ENCODE assay signal across 12 mouse cellular contexts in the genomic region with DNA sequence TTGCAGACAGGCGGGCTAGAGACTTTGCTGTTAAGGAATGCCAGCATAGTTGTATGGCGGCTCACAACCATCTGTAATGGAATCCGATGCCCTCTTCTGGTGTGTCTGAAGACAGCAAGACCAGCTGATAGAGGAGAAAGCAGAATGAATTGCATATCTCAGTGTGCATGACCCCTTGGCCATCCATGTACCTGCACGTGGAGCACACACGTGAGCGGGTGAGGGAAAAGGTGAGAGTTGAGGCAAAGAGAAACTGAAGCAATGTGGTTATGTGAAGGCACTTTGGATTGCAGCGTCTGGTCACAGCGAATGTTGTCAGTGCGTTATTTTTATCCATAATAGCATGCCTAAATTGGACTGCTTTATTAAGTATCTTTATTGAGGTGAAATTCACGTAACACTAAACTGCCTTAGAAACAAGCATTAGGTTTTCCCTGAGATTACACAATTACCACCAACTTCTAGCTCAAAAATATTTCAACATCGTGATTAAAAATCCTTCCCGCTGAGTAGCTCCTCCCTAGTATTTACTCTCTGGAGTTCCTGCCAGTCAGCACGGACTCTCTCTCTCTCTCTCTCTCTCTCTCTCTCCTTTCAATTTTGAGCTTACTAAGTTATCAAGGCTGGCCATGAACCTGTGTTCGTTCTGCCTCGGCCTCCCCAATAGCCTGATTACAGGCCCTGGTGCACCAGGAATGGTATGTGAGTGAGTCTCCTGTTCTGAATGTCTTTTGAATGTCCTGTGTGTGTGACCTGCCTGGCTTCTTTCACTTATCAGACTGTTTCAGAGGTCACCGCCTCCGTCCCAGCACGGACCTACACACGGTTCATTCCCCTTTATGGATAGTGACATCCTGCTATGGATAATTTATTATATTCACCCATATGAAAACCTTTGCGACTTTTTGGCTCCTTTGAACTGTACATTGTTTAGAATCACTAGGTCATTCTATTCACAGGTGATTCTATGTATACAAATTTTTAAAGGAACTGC.
"Had no signal": no experiment of that assay in that cellular context is flagged by ENCODE, and none has a peak within 500 bp of the region (broad histone marks: within the 10 kb centered on the region; RNA-seq: fewer than 3 reads in every experiment).

No protein-coding gene starts in this region.

- H3K36me3 ChIP-seq: limb, embryonic 15.5 days; liver, embryonic 15.5 days; midbrain, embryonic 12.5 days; neural tube, embryonic 13.5 days; stomach, embryonic 15.5 days had no signal

- H3K9ac ChIP-seq: limb, embryonic 15.5 days; liver, embryonic 15.5 days; midbrain, embryonic 12.5 days; neural tube, embryonic 13.5 days; stomach, embryonic 15.5 days had no signal

- H3K9me3 ChIP-seq: limb, embryonic 15.5 days; liver, embryonic 15.5 days; midbrain, embryonic 12.5 days; neural tube, embryonic 13.5 days; stomach, embryonic 15.5 days had no signal

- ATAC-seq: intestine, embryonic 16.5 days; midbrain, embryonic 16.5 days had no signal

- H3K27ac ChIP-seq: limb, embryonic 15.5 days; liver, embryonic 15.5 days; midbrain, embryonic 12.5 days; neural tube, embryonic 13.5 days; stomach, embryonic 15.5 days had no signal

- H3K4me1 ChIP-seq: limb, embryonic 15.5 days; liver, embryonic 15.5 days; midbrain, embryonic 12.5 days; neural tube, embryonic 13.5 days; stomach, embryonic 15.5 days had no signal

- DNase-seq: kidney, adult 2 months; kidney, postnatal 25 days; layer of hippocampus, postnatal 36 days; retina, postnatal 1 day; thymus, postnatal 36 days had no signal

- H3K4me3 ChIP-seq: limb, embryonic 15.5 days; liver, embryonic 15.5 days; midbrain, embryonic 12.5 days; neural tube, embryonic 13.5 days; stomach, embryonic 15.5 days had no signal

- H3K27me3 ChIP-seq: limb, embryonic 15.5 days; liver, embryonic 15.5 days; midbrain, embryonic 12.5 days; neural tube, embryonic 13.5 days; stomach, embryonic 15.5 days had no signal

- H3K4me2 ChIP-seq: limb, embryonic 15.5 days; liver, embryonic 15.5 days; midbrain, embryonic 12.5 days; neural tube, embryonic 13.5 days; stomach, embryonic 15.5 days had no signal
